Mouse (Mus musculus) liver, adult (tissue): ENCODE measurements around the gene Syn1.

Source experiments
- GATA4 ChIP-seq: IDR thresholded peaks from 2 replicates; pipeline ENCODE4 v1.6.1; 2014; ENCODE audit warnings: mild to moderate bottlenecking, low read length; ENCODE audit not compliant: insufficient replicate concordance

Gene Syn1

DNA sequence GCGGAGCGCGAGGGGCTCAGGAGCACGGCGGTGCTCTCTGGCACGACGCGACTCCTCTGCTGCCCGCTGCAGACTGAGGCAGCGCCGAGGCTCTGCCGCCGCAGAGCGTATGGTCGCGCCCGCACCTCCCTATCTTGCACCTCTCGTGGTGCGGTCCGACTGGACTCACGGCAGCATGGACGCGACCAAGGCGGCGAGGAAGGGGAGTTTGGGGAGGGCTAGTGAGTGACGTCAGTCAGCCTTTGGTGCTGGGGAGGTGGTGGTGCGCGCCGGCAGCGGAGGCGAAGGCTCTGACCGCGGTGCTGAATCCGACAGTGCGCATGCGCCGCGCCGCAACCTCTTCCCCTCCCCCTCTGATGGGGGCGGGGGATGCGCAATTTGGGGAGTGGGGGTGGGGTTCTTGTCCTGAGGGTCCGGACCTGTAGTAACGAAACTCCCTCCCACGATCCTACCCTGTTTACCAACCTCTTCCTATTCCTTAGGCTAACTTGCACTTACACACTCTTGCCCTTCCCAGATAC is at the start of gene Syn1:
Syn1 (minus strand) TSS at position 161 of the 521 bp plus-strand sequence.
- TF ChIP-seq GATA4 = no peak

DNA sequence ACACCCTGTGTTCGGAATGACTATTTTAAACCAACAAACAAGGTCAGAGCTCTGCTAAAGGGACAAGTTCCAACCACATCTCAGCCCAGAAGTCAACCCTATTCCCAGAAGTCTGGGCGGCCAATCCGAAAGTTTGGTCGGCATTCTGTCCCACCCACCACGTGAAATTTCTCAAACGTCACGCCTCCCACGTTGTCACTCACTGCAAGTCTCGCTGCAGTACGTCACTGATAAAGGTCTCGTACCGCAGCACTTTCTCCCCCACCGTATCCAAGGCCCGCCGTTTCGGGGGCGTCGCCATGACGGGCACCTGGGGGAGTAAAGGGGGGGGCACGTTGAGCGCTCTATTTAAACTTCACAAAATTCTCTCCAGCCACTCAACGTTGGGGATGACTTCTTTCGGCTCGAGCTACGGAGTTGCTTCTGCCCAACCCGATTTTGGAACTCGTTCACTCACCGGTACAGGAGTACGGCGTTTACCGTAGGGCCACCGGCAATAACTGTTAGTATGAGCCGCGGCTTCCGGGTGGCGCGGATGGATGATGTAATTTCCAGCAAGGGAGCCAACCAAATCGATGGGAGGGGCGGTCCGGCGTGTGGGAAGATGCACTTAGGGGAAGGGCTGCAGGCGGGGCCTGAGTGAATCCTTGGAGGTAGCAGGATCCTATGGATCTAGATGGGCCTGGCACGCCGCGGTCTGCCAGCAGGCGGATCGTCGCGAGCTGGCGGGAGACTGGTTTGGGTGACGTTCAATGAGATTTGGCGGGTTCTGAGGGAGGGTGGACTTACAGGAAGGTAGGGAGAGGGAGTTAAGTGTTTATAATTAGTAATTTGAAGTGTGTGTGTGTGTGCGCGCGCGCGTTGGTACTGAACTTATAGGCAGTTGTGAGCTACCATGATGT is 40.9 kb upstream of the Syn1 start, which contains the start of gene Uxt:
Uxt (minus strand) TSS at position 541 of the 902 bp plus-strand sequence.
- TF ChIP-seq GATA4 = peak; percentile 14; the same call in 1 of the 2 replicates

DNA sequence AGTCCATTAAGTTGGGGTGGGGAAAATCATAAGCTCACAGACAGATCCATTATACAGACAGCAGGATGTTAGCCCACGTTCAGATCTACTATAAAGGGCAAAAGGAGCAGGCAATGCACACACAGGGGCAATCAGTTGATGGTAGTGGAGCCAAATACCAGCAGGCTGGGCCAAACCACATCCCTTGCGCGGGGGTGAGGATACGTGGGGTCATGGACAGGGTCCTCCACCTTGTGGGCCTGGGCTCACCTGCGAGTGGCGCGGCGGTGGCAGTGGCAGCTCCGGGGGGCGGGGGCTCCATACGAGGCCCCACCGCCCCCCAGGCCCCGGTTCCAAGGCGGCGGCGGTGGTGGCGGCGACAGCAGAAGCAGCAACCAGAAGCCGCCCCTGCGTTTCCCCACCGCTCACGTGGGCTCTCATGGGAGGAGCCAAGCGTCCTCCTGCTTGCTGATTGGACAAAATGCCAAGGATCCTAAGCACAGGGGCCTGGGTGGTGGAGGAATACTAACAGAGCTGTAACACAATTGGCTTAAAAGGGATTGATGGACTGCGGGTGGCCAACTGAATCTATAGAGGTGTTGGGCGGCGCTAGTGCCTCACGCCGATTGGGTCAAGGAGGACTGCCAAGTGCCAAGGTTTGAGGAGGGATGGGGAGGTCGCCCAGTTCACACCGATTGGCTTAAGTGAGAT is 29.5 kb upstream of the Syn1 start, which contains the start of gene Elk1:
Elk1 (minus strand) TSS at position 418 of the 690 bp plus-strand sequence.
- no peak for TF ChIP-seq GATA4

DNA sequence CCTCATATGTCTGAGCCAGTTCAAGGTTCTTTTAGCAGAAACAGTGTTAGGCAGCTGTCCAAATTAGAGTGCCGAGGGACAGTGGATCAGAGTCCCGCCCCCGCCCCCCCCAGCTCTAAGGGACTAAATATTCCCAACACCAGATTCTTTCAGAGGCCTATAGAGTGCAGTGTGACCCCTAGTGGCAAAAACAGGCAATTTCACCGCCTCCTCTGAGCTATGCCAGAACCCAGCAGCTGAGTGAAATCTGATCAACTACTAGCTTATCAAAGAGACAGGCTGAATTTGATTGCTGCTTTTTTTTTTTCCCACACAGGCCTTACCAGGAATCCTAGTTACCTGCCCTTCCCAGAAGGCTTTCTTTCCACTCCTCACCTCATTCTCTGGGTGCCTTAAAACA is 25.3 kb upstream of the Syn1 start:
- TF ChIP-seq GATA4 = no peak

DNA sequence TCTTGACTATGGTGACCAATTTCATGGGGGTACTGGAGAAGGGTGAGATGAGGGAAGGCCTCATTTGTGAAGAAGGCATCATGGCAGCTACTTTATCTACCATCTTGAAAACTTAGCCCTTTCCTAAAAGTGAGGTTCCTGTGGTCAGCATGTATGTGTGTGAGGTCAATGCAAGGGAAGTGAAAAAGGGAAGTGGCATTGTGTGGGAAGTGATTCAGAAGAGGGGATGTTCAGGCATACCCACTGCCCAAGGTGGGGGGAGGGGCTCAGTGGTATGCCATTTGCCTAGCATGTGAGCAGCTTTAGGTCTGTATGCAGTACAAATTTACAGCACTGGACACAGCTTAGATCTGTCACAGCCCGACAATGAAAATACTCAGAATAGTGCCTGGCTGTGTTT is 11.2 kb upstream of the Syn1 start:
- TF ChIP-seq GATA4 = no peak

DNA sequence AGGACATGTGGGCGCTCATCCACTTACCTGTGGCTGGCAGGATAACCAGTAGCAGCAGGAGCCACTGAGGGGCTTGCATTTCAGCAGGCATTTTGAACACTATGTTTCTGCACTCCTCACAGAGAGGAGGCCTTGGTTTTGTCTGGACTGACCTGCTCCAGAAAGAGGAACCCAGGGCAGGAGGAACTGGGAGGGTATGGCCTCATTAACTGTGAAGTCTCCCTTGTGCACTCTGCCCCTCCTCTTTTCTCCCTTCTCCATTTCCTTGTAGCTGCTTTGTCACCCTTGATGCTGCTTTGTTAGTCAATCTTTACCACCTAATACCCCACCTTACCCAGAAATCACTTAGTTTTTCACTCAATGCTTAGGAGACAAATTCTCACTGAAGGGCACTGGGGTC is 10.6 kb upstream of the Syn1 start, which contains the start of gene Cfp:
Cfp (minus strand) TSS at position 192 of the 400 bp plus-strand sequence.
- no peak for TF ChIP-seq GATA4

DNA sequence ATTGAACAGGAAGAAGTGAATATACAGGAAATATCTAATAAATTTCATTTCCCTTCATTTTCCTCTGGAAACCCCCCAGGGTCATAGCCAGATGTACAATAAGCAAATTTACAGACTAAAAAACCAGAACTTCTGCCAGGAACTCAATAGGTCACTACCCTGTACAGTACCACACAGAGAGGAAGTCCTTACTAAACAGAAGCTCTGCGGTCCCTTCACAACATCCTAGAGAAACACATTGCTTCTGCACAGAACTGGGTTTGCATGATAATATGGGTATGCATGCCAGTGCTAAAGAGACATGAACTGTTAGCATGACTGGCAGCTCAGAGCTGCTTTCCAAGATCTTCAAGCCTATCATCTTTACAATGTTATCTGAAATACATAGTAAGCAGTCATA is 9.1 kb upstream of the Syn1 start:
- no peak for TF ChIP-seq GATA4

DNA sequence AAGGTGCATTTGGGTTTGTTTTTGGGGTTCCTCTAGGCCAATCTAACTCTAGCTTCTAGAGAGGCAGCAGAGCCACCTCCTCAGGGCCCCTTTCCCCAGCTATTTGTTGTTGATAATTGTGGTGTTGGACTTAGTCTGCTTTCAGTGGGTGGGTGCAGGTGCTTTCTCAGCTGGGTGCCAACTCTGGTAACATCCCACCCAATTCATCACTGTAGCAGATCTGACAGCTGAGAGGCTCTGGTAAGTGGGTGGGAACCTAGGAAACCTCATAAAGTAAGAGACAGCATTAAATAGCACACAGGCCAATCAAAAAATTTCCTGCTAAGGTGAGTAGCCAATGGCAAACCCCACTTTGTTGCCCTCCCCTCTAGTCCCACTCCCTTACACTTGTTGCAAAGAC is 4.2 kb upstream of the Syn1 start:
- TF ChIP-seq GATA4 = no peak

DNA sequence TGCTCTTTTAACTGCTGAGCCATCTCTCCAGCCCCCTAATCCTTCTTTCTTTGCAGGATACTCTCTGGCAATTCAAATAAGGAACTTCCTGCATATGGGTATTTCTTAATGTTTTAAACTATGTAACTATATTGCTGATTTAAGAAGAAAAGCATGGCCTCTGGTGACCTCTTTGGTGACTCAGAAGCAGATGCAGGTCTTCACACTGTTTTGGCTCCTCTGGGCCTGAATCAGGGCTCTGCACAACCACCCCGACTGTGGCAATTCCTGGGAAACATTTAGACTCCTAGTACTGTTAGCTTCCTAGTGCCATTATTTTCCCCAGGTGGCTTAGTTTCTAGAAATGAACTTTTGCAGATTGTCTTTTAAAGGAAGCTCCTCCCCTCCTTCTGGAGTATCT is 2.7 kb upstream of the Syn1 start:
- TF ChIP-seq GATA4 = no peak

DNA sequence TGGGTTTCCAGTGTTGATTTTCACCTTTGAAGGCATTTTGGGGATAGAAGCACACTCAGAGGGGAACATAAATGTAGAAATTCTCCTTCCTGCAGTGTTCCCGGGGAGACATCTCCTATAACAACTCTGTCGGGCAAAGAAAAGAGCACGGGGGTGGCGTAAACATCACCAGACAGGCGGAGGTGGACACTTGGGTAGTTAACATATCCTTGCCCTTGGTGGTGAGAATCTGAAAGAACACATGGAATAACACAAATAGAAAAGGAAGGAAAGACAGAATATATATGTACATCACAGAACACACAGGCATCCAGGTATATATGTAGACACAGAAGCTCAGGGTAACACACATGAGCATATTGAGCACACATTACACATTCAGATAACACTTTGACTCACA is 562 bp upstream of the Syn1 start:
- no peak for TF ChIP-seq GATA4

DNA sequence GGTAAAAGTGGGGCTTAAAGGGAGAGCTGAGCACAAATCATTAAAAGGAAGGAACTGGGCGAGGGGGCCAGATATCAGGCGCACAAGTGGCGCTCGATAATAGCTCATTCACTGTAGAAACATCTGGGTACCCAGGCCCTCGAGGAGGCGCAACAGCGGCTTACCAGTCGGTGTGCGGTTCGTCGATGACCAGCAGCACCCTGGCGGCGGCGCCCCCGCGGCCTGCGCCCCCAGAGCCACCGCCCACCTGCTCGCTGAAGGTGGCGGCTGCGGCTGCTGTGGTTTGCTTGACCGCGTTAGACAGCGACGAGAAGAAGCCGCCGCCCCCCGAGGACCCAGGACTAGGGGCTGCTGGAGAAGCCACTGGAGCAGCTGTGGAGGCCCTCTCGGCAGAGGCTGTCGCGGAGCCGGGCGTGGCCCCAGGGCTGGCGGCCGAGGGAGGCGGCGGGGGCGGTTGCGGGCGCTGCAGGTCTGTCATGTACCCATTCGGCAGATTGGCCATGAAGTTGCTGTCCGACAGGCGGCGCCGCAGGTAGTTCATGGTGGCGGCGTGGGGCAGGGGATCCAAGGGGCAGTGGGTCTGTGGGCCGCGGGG is 458 bp downstream of the Syn1 start:
- TF ChIP-seq GATA4 = no peak

DNA sequence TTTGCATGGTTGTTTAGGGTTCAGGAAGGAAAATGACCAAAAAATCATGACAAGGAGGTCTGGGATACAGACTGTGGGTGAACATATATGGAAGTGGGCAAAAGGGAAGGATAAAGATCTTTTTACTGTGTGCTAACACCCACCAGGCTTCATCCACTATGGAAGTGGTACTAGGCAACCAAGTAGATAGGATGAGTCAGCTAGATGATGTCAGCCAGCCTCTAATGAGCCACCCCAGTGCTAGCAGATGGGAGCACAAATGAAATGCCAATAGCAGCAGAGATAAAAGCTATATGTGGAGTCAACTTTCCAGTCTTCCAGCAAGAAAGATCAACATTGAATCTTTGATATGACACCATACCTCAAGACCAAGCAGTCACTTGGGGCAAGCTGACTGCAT is 5.7 kb downstream of the Syn1 start:
- TF ChIP-seq GATA4 = no peak

DNA sequence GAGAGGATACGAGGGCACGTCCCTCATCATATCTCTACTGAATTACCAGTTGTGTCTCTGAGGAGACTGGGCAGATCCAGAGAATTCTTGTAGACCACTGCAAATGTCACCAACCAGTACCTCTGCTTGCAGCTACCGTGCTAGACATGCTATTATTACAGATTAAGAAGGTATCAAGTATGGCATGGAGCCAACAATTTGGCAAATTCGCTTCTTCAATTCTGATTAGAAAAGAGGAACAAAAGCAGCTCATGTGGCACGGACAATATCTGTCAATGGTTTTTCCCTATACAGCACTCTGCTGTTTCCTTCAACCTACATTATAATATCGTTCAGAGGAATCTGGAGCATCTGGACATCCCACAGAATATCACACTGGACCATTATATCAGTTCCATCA is 7.1 kb downstream of the Syn1 start:
- no peak for TF ChIP-seq GATA4

DNA sequence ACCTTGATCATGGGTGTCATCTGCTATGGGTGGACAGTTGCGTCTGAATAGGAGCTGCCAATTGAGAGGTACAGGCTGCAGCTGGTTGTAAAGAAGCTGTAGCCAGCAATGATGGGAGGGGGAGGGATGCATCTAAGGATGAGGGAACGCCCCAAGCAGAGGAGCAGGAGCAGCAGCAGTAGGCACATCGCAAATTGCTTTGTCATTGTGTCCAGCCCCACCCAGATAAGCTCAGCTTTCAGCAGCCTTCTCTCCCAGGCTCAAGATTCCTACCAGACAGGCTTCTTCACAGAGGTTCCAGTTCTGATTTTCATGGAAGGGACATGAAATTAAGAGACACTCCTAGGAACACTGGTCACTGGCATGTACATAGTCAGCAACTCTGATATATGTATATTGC is 10.7 kb downstream of the Syn1 start:
- TF ChIP-seq GATA4 = no peak

DNA sequence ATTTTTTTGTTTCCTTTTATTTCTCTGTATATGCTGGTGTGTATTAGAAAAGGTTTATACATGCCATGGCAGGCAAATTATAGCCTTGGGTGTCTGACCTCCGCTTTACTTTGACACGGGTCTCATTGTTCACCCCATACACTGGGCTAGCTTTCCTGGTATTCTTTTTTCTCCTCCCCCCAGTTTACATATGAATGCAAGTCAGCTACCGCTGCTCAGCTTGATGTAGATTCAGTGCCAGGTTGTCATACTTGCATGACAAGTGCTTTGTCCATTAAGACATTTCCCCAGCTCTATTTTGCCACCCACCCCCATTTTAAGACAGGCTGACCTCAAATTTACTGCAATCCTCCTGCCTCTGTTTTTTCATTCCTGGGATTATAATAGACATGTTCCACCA is 45.6 kb downstream of the Syn1 start:
- no peak for TF ChIP-seq GATA4
